Mouse (Mus musculus): ENCODE results near the gene Reln.
A peak's percentile ranks its signal among the peaks of the same experiment; 100 is the strongest.

Gene Reln

DNA sequence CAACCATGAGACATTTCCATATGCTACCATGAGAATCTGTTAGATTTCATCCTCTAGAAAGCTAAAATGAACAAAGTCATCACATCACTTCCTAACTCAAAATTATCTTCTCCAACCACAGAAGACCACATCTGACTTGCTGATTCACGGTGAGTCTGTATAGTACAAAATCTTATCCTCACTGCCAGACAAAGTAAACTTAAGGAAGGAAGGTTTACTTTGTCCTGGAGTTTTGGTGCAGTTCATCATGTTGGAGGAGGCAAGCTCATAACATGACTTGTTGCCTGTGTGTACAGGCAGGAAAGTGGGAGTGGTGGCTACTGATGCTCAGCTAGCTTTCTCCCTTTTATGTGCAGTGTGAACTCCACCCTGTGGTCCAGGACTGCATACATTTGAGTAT lies 26.7 kb downstream of the Reln start:
- no peaks in the 10 kb centered on the region for H3K27me3 ChIP-seq (ENCODE audit: insufficient read depth, low read length)
- H3K4me3 ChIP-seq (replicated peaks; ENCODE audit: low read length): no peak overlapping the region
- H3K36me3 ChIP-seq (ENCODE audit: insufficient read depth, low read length): no peaks in the 10 kb centered on the region
- TF ChIP-seq CTCF (conservative IDR thresholded peaks at IDR 0.05; ENCODE audit: low read length) (no peak), POU5F1 (IDR thresholded peaks at IDR 0.05; ENCODE audit: borderline replicate concordance, low read length) (no peak), NANOG (IDR thresholded peaks at IDR 0.05; ENCODE audit: borderline replicate concordance, low read length) (no peak)
- H3K4me1 ChIP-seq (replicated peaks; ENCODE audit: low read depth, low read length): peaks cover 7% of the 10 kb centered on the region; the same call in 1 of the 2 replicates
- no peaks in the 10 kb centered on the region for H3K9me3 ChIP-seq (ENCODE audit: low read length)

DNA sequence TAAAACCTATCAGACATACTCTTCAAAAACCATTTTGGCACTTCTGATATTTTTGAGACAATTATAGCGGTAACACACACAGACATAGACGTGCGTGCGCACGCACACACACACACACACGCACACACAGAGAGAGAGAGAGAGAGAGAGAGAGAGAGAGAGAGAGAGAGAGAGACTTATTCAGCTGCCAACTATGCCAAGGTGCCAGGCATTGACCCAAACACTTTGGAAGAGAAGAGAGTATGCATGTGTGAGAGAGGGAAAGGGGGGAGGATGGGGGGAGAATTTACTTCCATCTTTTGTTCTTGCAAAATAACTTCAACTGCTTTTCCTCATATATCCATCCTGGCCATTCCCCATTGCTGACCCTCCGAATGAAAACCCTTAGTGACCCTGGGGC lies 28.0 kb downstream of the Reln start:
- H3K36me3 ChIP-seq (ENCODE audit: insufficient read depth, low read length): no peaks in the 10 kb centered on the region
- TF ChIP-seq NANOG (IDR thresholded peaks at IDR 0.05; ENCODE audit: borderline replicate concordance, low read length) (no peak), CTCF (conservative IDR thresholded peaks at IDR 0.05; ENCODE audit: low read length) (no peak), POU5F1 (IDR thresholded peaks at IDR 0.05; ENCODE audit: borderline replicate concordance, low read length) (no peak)
- peaks cover 2% of the 10 kb centered on the region; the same call in 1 of the 2 replicates for H3K27me3 ChIP-seq (ENCODE audit: insufficient read depth, low read length)
- peaks cover 7% of the 10 kb centered on the region; the same call in 1 of the 2 replicates for H3K4me1 ChIP-seq (replicated peaks; ENCODE audit: low read depth, low read length)
- no peaks in the 10 kb centered on the region for H3K9me3 ChIP-seq (ENCODE audit: low read length)
- H3K4me3 ChIP-seq (replicated peaks; ENCODE audit: low read length): no peak overlapping the region

DNA sequence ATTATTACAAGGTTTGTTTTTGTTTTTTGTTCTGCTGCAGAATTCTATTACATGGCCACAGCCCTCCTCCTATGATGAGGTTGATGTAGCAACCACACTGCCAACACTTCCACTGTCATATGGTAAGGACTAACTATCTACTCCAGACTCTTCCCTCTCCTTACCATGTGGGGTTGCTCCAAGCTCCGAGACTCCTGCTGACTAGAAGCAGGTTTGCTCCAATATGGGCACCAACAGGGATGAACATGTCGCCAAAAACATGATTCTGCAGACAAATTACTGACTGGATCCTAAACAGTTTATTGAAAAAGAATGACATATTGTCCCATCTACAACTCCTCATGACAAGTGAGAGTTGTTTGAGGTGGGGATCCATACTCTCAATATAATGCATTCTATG lies 28.5 kb downstream of the Reln start:
- Histone ChIP-seq H3K27me3 (ENCODE audit: insufficient read depth, low read length) (peaks cover 7% of the 10 kb centered on the region), H3K9me3 (ENCODE audit: low read length) (no peaks in the 10 kb centered on the region), H3K4me1 (replicated peaks; ENCODE audit: low read depth, low read length) (peaks cover 7% of the 10 kb centered on the region; the same call in 1 of the 2 replicates), H3K36me3 (ENCODE audit: insufficient read depth, low read length) (no peaks in the 10 kb centered on the region), H3K4me3 (replicated peaks; ENCODE audit: low read length) (no peak overlapping the region)
- TF ChIP-seq POU5F1 (IDR thresholded peaks at IDR 0.05; ENCODE audit: borderline replicate concordance, low read length) (no peak), NANOG (IDR thresholded peaks at IDR 0.05; ENCODE audit: borderline replicate concordance, low read length) (no peak), CTCF (conservative IDR thresholded peaks at IDR 0.05; ENCODE audit: low read length) (no peak)

DNA sequence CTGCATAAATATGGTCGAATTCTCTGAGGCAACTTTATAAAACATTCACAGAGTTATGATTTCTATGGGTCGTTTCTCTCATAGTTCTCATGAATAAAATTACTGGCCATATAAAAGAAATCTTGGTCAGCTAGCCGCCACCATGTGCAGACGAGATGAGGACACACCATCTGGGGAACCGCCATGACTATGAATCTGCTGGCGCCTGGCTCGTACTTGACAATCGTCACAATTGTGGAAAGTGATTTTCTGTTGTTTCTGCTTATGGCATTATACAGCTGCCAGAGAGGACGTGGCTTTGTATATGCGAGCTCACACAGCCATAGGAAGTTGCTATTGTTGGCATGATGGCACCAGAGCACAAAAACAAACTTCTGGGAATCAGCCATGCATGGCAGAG lies 31.5 kb downstream of the Reln start:
- Histone ChIP-seq H3K36me3 (ENCODE audit: insufficient read depth, low read length) (no peaks in the 10 kb centered on the region), H3K4me1 (replicated peaks; ENCODE audit: low read depth, low read length) (peaks cover 17% of the 10 kb centered on the region), H3K27me3 (ENCODE audit: insufficient read depth, low read length) (peaks cover 12% of the 10 kb centered on the region), H3K9me3 (ENCODE audit: low read length) (no peaks in the 10 kb centered on the region), H3K4me3 (replicated peaks; ENCODE audit: low read length) (no peak overlapping the region)
- TF ChIP-seq POU5F1 (IDR thresholded peaks at IDR 0.05; ENCODE audit: borderline replicate concordance, low read length) (no peak), NANOG (IDR thresholded peaks at IDR 0.05; ENCODE audit: borderline replicate concordance, low read length) (no peak), CTCF (conservative IDR thresholded peaks at IDR 0.05; ENCODE audit: low read length) (no peak)

DNA sequence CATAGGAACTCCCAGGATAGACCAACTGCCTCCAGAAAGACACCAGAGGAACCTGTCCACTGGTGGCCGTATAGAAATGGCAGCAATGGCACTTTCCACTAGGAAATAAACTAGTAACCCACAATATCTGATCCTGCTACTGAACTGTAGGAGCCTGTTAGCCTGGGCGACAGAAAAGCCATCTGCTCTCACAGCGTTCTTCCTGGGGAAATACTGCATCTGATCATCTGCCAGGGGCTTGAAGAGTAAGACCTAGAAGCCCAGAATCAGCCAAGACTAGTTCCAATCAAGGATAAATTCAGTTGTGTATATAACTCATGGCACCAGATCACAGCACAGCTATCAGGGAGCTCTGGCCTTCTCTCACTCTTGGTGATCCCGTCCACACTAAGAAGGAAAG lies 33.5 kb downstream of the Reln start:
- Histone ChIP-seq H3K9me3 (ENCODE audit: low read length) (no peaks in the 10 kb centered on the region), H3K4me1 (replicated peaks; ENCODE audit: low read depth, low read length) (peaks cover 17% of the 10 kb centered on the region), H3K36me3 (ENCODE audit: insufficient read depth, low read length) (no peaks in the 10 kb centered on the region), H3K27me3 (ENCODE audit: insufficient read depth, low read length) (peaks cover 12% of the 10 kb centered on the region), H3K4me3 (replicated peaks; ENCODE audit: low read length) (no peak overlapping the region)
- TF ChIP-seq POU5F1 (IDR thresholded peaks at IDR 0.05; ENCODE audit: borderline replicate concordance, low read length) (no peak), NANOG (IDR thresholded peaks at IDR 0.05; ENCODE audit: borderline replicate concordance, low read length) (no peak), CTCF (conservative IDR thresholded peaks at IDR 0.05; ENCODE audit: low read length) (no peak)

DNA sequence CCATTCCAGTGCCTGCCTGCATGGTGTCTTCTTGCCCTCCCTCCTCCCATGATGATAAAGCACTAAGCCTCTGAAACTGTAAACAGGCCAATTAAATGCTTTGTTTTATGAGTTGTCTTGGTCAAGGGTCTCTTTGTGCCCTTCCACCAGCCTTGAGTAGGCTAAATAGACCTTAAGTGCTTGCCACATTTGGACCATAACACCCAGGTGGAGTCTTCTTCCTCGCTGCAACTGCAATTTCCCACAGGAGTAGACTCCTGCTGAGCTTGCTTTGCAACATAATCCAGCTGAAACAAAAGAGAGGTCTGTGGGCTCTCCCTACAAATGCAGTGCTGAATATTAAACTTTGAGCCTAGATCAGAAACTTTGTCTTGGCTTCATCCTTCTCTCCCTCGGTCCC lies 35.5 kb downstream of the Reln start:
- Histone ChIP-seq H3K4me1 (replicated peaks; ENCODE audit: low read depth, low read length) (peaks cover 17% of the 10 kb centered on the region), H3K4me3 (replicated peaks; ENCODE audit: low read length) (no peak overlapping the region), H3K36me3 (ENCODE audit: insufficient read depth, low read length) (no peaks in the 10 kb centered on the region), H3K27me3 (ENCODE audit: insufficient read depth, low read length) (peaks cover 16% of the 10 kb centered on the region), H3K9me3 (ENCODE audit: low read length) (no peaks in the 10 kb centered on the region)
- TF ChIP-seq NANOG (IDR thresholded peaks at IDR 0.05; ENCODE audit: borderline replicate concordance, low read length): peak; percentile 98
- no peak for TF ChIP-seq CTCF (conservative IDR thresholded peaks at IDR 0.05; ENCODE audit: low read length)

DNA sequence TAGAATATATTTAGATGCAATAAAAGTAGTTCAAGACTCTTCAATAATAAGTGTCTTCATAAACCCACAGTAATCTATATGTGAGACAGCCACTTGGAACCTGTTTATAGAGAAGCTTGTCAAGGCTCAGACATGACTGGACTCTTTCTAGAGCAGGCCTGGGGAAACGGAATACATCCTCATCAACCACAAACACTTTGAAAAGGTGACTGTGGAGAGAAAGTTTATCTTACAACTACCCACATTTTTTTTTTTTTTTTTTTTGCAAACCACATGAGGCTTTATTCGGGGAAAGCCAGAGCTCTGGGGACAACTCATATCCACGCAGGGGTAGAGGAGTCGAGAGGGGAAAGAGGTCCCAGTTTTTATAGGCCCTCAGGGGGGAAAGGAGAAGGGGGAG lies 36.6 kb downstream of the Reln start:
- H3K4me3 ChIP-seq (replicated peaks; ENCODE audit: low read length): no peak overlapping the region
- H3K27me3 ChIP-seq (ENCODE audit: insufficient read depth, low read length): peaks cover 18% of the 10 kb centered on the region
- no peak for TF ChIP-seq CTCF (conservative IDR thresholded peaks at IDR 0.05; ENCODE audit: low read length)
- no peak for TF ChIP-seq POU5F1 (IDR thresholded peaks at IDR 0.05; ENCODE audit: borderline replicate concordance, low read length)
- no peak for TF ChIP-seq NANOG (IDR thresholded peaks at IDR 0.05; ENCODE audit: borderline replicate concordance, low read length)
- H3K36me3 ChIP-seq (ENCODE audit: insufficient read depth, low read length): no peaks in the 10 kb centered on the region
- peaks cover 17% of the 10 kb centered on the region for H3K4me1 ChIP-seq (replicated peaks; ENCODE audit: low read depth, low read length)
- H3K9me3 ChIP-seq (ENCODE audit: low read length): no peaks in the 10 kb centered on the region

DNA sequence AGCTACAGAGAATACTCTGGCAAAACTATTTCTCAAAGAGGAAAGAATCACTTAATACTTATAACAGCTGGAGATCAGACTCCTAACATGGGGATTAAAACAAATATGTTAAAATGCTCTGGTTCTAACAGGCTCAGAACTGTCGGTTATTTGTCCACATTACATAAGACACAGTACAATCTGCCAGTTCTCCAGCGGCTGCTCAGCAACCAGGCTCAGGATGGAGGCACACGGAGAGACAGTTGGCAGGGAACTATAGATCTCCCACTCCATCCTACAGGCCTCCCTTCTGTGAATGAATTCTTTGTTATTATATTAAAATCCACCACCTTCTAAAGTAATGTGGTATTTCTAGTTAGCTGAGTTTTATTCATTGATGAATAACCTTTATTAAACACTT lies 37.4 kb downstream of the Reln start:
- Histone ChIP-seq H3K4me1 (replicated peaks; ENCODE audit: low read depth, low read length) (peaks cover 17% of the 10 kb centered on the region), H3K9me3 (ENCODE audit: low read length) (no peaks in the 10 kb centered on the region), H3K27me3 (ENCODE audit: insufficient read depth, low read length) (peaks cover 18% of the 10 kb centered on the region), H3K36me3 (ENCODE audit: insufficient read depth, low read length) (no peaks in the 10 kb centered on the region), H3K4me3 (replicated peaks; ENCODE audit: low read length) (no peak overlapping the region)
- TF ChIP-seq NANOG (IDR thresholded peaks at IDR 0.05; ENCODE audit: borderline replicate concordance, low read length) (no peak), CTCF (conservative IDR thresholded peaks at IDR 0.05; ENCODE audit: low read length) (no peak)

DNA sequence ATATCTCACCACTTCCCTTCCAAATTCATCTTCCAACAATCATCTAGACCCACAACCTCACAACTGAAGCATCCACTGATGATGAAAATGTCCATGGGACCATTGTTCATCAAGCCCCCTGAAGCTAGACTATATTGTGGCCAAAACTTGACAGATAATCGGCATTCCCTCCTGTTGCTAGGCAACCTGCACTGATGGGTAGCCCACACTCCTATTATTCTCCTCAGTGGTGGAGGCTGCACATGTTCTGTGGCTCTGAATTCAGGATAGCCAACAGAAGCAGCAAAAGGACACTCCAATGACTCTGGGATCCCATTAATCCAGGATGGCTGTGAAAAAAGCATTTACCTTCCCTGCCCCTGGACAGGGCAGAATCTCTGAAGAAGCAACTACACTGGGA lies 40.8 kb downstream of the Reln start:
- H3K36me3 ChIP-seq (ENCODE audit: insufficient read depth, low read length): no peaks in the 10 kb centered on the region
- TF ChIP-seq NANOG (IDR thresholded peaks at IDR 0.05; ENCODE audit: borderline replicate concordance, low read length) (no peak), CTCF (conservative IDR thresholded peaks at IDR 0.05; ENCODE audit: low read length) (no peak), POU5F1 (IDR thresholded peaks at IDR 0.05; ENCODE audit: borderline replicate concordance, low read length) (no peak)
- H3K4me3 ChIP-seq (replicated peaks; ENCODE audit: low read length): no peak overlapping the region
- H3K9me3 ChIP-seq (ENCODE audit: low read length): no peaks in the 10 kb centered on the region
- peaks cover 2% of the 10 kb centered on the region for H3K4me1 ChIP-seq (replicated peaks; ENCODE audit: low read depth, low read length)
- peaks cover 6% of the 10 kb centered on the region; the same call in 1 of the 2 replicates for H3K27me3 ChIP-seq (ENCODE audit: insufficient read depth, low read length)
